Mouse (Mus musculus) right cerebral cortex, postnatal 25 days (tissue): ENCODE results near the gene Hspb2.

ENCODE experiments used
- DNase-seq: peaks from one replicate; pipeline ENCODE4 v3.0.0; 2022

Gene Hspb2

GRCm38 (mm10) chr9:50704907-50705306 lies 47.2 kb downstream of the Hspb2 start:
- DNase-seq = no peak
